Mouse (Mus musculus) large intestine, adult 2 months (tissue): ENCODE results near the gene Plekhm2. TPM values are rescaled to one million over a fixed set of nuclear protein-coding genes. Genes with fewer than 3 reads are reported as not detected.
A peak's percentile ranks its signal among the peaks of the same experiment; 100 is the strongest.

ENCODE experiments used
- DNase-seq: peaks from one replicate; pipeline ENCODE4 v3.0.0-alpha.2; 2012; ENCODE audit warnings: low read depth, low spot score
- WGBS: fragments of 180-500 bp; shearing (Covaris S2); methylation state at CpG from one replicate; pipeline ENCODE4 v1.1.7; 2018; 5-methylcytosine and 5-hydroxymethylcytosine counted together
- polyA plus RNA-seq: library from polyadenylated mRNA; depleted of rRNA; stranded (reverse); fragments of >200 nt; gene quantifications from 2 replicates; pipeline ENCODE4 v1.2.3, GENCODE M21; 2012; rRNA removed

Gene Plekhm2
- polyA plus RNA-seq, result 11.7 and 16.7 TPM in 2 replicates

- DNase-seq, result no peak
- WGBS, result 81% methylated on average over 8 of the region's 8 CpGs
Observed at GRCm38 (mm10) chr4:141664799-141665198, at the start of gene Plekhm2. Plekhm2 (minus strand) TSS chr4:141664899.

DNA sequence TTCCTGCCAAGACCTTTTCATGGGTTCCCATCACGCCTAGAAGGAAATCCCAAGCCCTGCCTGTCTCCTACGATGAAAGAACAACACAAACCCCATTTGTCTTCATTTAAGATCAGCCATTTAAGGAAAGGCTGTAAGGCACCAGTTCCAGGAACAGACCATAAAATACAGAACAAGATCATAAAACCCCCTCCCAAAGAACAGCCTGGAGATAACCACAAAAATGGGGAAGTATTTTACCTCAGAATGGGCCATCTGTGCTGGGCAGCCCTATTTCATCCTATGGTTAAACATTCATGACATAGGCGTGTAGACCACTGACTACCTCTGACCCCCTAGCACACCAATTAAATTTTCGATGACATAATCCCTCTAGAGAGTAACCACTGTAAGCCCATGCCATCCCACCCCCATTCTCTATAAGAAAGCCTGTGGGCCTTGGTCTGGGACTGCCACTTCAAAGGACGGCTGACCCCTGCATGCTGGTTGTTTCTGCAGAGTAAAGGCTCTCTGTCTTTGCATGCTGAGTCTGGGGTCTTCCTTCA lies 49.0 kb upstream of the Plekhm2 start:
- WGBS, result 41% methylated on average over 5 of the region's 5 CpGs
- DNase-seq, result no peak

DNA sequence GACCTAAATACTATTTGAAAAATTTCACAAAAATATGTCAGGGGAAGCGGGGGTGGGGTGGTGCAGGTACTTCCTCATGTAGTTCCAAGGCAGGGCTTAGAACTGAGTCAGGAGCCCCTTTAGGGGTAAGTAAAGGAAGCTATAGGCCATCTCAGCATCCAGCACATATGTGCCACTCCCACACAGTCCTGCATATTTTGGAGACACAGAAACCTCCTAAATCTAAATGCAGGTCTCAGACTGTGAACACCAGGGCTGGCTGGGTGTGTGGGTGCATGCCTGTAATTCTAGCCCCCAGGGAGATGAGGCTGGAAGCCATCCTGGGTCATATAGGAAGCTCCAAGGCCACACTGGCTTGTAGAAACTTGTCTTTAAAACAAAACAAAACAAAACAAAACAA lies 46.6 kb upstream of the Plekhm2 start:
- no peak for DNase-seq
- 94% methylated on average over 1 of the region's 1 CpGs for WGBS

GRCm38 (mm10) chr4:141708971-141709370 lies 44.3 kb upstream of the Plekhm2 start:
- 80% methylated on average over 2 of the region's 2 CpGs for WGBS
- no peak for DNase-seq

GRCm38 (mm10) chr4:141708005-141708404 lies 43.3 kb upstream of the Plekhm2 start:
- 86% methylated on average over 7 of the region's 7 CpGs for WGBS

DNA sequence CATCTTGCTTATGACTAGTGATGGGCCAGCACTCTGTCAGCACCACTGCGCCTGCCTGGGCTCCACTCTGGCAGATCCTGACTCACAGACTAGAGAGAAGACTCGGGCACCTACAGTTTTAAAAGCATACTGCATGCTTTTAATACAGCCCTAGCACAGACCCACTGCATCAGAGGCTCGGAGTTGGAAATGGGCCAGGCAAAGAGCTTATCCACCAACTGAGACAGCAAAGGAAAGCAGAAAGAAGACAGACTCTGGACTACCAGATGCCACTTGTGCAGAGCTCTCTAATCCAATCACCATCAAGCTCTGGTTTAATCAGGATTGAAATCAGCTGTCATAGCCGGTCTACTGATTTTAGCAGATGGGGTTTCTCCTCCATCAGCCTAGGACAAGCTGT lies 40.6 kb upstream of the Plekhm2 start:
- no peak for DNase-seq
- 76% methylated on average over 4 of the region's 4 CpGs for WGBS

More at GRCm38 (mm10) chr4:141708005-141708404, 43.3 kb upstream of the Plekhm2 start:
- no peak for DNase-seq

DNA sequence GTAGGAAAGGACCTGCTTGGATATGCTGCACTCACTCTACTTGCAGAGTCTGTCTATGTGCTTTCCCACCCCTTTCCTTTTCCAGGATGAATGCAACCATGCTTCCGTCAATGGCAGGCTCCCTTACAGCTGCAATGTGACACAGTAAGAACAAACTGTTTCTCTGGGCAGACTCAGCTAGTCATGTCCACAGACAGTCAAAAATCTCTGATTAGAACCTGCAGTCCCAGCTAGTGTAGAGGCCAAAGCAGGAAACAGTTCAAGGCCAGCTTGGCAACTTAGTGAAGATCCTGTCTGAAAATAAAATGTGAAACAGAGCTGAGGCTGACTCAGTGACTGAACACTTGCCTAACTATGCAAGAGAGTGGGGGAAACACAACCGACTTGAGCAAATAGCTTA lies 39.9 kb upstream of the Plekhm2 start:
- DNase-seq, result no peak

GRCm38 (mm10) chr4:141694719-141695118 lies 30.0 kb upstream of the Plekhm2 start:
- 91% methylated on average over 8 of the region's 8 CpGs for WGBS
- DNase-seq, result no peak

More for the DNA sequence above, 39.9 kb upstream of the Plekhm2 start:
- 84% methylated on average over 2 of the region's 2 CpGs for whole genome bisulfite sequencing

DNA sequence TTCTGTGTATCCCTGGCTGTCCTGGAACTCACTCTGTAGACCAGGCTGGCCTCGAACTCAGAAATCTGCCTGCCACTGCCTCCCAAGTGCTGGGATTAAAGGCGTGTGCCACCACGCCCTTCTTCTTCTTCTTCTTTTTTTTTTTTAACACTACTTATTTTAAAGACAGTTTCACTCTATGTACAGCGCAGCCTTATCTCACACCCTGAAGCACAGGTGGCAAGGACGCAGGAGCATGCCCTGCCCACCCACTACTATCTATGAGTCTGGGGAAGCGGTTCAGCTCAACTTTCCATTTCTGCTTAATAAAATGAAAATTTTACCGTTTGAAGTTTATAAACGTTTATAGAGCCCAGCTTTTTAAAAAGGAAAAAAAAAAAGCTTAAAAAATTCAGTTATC lies 23.8 kb upstream of the Plekhm2 start:
- DNase-seq, result no peak
- WGBS, result 86% methylated on average over 8 of the region's 8 CpGs

DNA sequence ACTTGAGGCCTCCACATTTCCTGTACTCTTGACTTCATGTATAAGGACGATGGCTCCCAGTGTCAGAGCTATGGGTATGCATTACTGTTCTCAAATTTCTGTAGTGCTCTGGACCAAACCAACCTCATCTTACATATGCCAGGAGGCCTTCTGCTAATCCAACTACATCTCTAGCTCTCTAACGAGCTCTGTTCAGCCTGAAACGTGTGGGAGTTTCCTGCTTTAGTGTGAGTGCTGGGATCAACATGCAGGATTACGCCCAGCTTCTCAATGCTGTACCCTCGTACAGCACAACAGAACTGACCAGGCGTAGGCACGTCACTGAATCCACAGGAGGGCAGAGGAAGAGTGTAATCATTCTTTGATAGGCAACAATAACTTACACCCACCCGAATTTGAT lies 21.8 kb upstream of the Plekhm2 start:
- WGBS, result 81% methylated on average over 8 of the region's 8 CpGs
- no peak for DNase-seq

GRCm38 (mm10) chr4:141686093-141686492 lies 21.4 kb upstream of the Plekhm2 start:
- no peak for DNase-seq
- 81% methylated on average over 3 of the region's 3 CpGs for WGBS

DNA sequence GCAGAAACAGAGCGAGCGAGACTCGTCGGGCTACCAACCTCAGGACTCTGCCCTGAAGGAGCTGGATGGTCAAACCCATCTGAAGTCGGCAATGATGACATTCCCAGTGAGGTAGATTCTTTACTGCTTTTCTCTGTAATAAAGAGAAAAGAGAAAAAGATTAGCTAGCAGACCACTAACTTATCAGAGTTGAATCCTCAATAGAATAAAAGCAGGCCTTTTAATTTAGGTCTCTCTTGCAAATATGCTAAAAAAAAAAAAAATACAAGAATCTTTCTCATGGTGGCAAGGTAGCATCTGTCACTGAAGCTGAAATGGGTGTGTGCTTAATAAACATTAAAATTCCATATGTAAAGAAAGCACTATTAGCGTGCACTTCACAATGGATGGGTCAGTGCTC lies 20.8 kb upstream of the Plekhm2 start, which contains the start of gene Rsc1a1:
Rsc1a1 (minus strand) TSS at position 101 of the 400 bp plus-strand sequence.
- DNase-seq, result no peak
- 92% methylated on average over 6 of the region's 6 CpGs for WGBS

DNA sequence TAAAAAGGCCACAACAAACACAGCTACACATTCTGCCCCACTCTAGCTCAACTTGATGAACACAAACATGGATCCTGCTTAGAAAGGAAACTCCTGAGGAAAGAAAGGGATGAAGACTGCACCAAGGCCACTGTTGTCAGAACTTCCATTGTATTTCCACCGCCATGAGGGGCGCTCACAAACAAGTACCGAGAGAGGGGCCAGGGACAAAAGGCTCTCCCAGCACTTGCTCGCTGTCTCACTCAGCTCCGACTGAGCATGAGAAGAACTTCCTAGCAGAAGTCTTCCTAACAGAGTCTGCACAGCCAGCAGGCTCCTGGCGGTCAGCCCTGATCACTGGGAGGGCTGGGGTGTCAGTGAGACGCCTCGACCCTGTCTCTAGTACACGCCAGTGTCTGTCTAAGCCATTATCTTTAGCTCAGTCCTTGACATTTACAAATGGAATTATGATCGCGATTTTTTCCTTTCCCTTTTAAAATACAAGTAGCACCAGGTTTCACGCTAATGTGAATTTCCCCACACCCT lies 18.1 kb upstream of the Plekhm2 start:
- DNase-seq, result no peak
- 86% methylated on average over 12 of the region's 12 CpGs for WGBS

DNA sequence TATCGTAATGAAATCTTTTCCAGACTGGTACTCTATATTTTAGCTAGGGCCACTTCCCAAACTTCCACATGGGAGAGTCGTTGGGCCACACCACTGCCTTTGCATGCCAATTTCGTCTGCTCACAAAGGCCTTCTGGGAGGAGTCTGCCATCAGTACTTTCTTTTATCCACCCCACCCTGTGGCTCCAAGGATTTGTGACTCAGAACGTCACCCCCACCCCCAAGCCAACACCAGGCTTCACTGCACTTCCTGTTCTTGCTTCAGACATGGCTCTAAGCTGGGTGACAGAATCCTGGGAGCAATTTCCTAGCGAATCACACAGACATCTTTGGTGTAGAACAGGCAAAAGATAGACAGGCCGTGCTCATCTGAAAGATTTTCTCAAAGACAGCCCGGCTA lies 17.1 kb upstream of the Plekhm2 start:
- no peak for DNase-seq
- WGBS, result 51% methylated on average over 7 of the region's 7 CpGs

DNA sequence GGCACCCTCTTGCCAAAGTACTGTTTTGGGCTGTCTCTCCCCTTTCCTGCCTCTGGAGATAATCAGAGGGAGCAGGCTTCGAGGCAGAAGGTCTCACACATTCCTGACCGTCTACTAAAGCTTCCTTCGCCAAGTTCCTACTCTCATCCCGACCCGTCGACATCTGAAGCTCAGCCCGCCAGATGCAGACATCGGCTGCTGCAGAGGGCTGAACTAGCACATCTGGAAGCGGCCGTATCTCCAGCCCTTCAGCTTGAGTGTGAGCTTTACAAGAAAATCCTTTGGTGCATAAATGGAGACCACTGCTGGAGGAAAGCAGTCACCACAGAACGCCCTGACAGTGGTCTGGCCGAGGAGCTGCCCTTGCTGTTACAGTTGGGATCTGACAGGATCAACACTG lies 16.2 kb upstream of the Plekhm2 start:
- 76% methylated on average over 12 of the region's 12 CpGs for WGBS
- DNase-seq, result no peak

DNA sequence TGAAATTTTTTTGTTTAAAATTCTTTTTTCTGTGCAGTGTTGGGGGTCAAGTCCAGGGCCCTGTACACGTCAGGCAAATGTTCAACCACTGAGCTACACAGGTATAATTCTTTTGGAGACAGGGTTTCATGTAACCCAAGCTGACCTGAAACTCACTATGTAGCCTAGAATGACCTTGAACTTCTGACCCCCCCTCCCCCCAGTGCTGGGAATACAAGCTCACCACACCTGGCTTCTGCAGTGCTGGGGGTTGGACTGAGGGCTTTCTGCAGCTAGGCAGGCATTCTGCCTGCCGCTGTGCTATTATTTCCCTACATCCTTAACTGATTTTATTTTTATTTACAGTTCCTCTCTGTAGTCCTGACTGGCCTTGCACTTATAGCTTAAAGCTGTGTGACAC lies 14.3 kb upstream of the Plekhm2 start:
- no peak for DNase-seq
- 89% methylated on average over 2 of the region's 2 CpGs for WGBS

GRCm38 (mm10) chr4:141676462-141676979 lies 11.8 kb upstream of the Plekhm2 start:
- DNase-seq, result no peak

GRCm38 (mm10) chr4:141672325-141672724 lies 7.6 kb upstream of the Plekhm2 start:
- no peak for DNase-seq
- 73% methylated on average over 13 of the region's 13 CpGs for WGBS

More at GRCm38 (mm10) chr4:141676462-141676979, 11.8 kb upstream of the Plekhm2 start:
- WGBS, result 66% methylated on average over 5 of the region's 5 CpGs

GRCm38 (mm10) chr4:141671389-141671788 lies 6.7 kb upstream of the Plekhm2 start:
- 81% methylated on average over 4 of the region's 4 CpGs for WGBS
- no peak for DNase-seq

GRCm38 (mm10) chr4:141669898-141670712 lies 5.4 kb upstream of the Plekhm2 start:
- DNase-seq, result peak; percentile 42
- 64% methylated on average over 18 of the region's 18 CpGs for WGBS
